Mouse (Mus musculus) heart, embryonic 12.5 days (tissue): Measurements from ENCODE around the gene M1ap. TPM values are rescaled to one million over a fixed set of nuclear protein-coding genes. Genes with fewer than 3 reads are reported as not detected.

Experiments used
- ATAC-seq: fragments of 200-750 bp; cut with Nextera tagmentation; 2 replicates; pipeline ENCODE4 v1.8.0; 2017; ENCODE audit warnings: moderate TSS enrichment, moderate library complexity; ENCODE audit not compliant: insufficient number of reproducible peaks, low FRiP score
- H3K27ac ChIP-seq: fragments of 300-500 bp; sonication (generic); 2 replicates; pipeline ENCODE4 v1.5.1; 2016; ENCODE audit warnings: mild to moderate bottlenecking, moderate library complexity; ENCODE audit not compliant: poor library complexity, severe bottlenecking
- H3K27me3 ChIP-seq: fragments of 300-500 bp; sonication (generic); replicated peaks from 2 replicates; pipeline ENCODE4 v1.6.1; 2016; ENCODE audit warnings: mild to moderate bottlenecking, moderate library complexity
- H3K36me3 ChIP-seq: fragments of 300-500 bp; sonication (generic); 2 replicates; pipeline ENCODE4 v1.6.1; 2016; ENCODE audit warnings: mild to moderate bottlenecking, moderate library complexity
- H3K4me1 ChIP-seq: fragments of 300-500 bp; sonication (generic); replicated peaks from 2 replicates; pipeline ENCODE4 v1.6.1; 2016; ENCODE audit warnings: mild to moderate bottlenecking
- H3K4me2 ChIP-seq: fragments of 300-500 bp; sonication (generic); 2 replicates; pipeline ENCODE4 v1.6.1; 2016; ENCODE audit warnings: mild to moderate bottlenecking, moderate library complexity
- H3K4me3 ChIP-seq: fragments of 300-500 bp; sonication (generic); 2 replicates; pipeline ENCODE4 v1.5.1; 2016; ENCODE audit warnings: mild to moderate bottlenecking
- H3K9ac ChIP-seq: fragments of 300-500 bp; sonication (generic); 2 replicates; pipeline ENCODE4 v1.6.1; 2016; ENCODE audit warnings: mild to moderate bottlenecking, moderate library complexity
- H3K9me3 ChIP-seq: fragments of 300-500 bp; sonication (generic); replicated peaks from 2 replicates; pipeline ENCODE4 v1.6.1; 2016; ENCODE audit warnings: mild to moderate bottlenecking, moderate library complexity
- WGBS: fragments of 180-500 bp; shearing (Covaris S2); methylation state at CpG from one replicate; pipeline ENCODE4 v1.1.7; 2016; 5-methylcytosine and 5-hydroxymethylcytosine counted together
- polyA plus RNA-seq: library from polyadenylated mRNA; unstranded; fragments of >200 nt; fragmentation: Nextera tagmentation; extraction: Ambion mirVana; gene quantifications from 2 replicates; pipeline ENCODE4 v1.2.1, GENCODE M21; 2016

M1ap gene
- polyA plus RNA-seq, 1 experiment from 2014 or later: 0.57 TPM

- H3K4me3 ChIP-seq: peak within 1 kb of the TSS; percentile 50
- H3K4me2 ChIP-seq: peak within 1 kb of the TSS; percentile 88
- WGBS: 3% methylated on average over 44 of the region's 44 CpGs
- H3K4me1 ChIP-seq: peaks cover 7% of the 10 kb centered on the region
- peak within 1 kb of the TSS; percentile 63 for H3K9ac ChIP-seq
- peak; percentile 78 for ATAC-seq
- peaks cover 67% of the 10 kb centered on the region for H3K27me3 ChIP-seq
- H3K9me3 ChIP-seq: no peaks in the 10 kb centered on the region
- H3K36me3 ChIP-seq: no peaks in the 10 kb centered on the region
- H3K27ac ChIP-seq: no peak within 1 kb of the TSS
These were observed 7.4 kb upstream of the M1ap start, which contains the start of gene Sema4f for GRCm38 (mm10) chr6:82939167-82939912. Sema4f (minus strand) TSS chr6:82939769.

- peaks cover 7% of the 10 kb centered on the region for H3K4me1 ChIP-seq
- no peak overlapping the region for H3K4me2 ChIP-seq
- WGBS: 73% methylated on average over 3 of the region's 3 CpGs
- no peak for ATAC-seq
- no peak overlapping the region for H3K27ac ChIP-seq
- no peaks in the 10 kb centered on the region for H3K9me3 ChIP-seq
- no peaks in the 10 kb centered on the region for H3K36me3 ChIP-seq
- H3K4me3 ChIP-seq: no peak overlapping the region
- no peak overlapping the region for H3K9ac ChIP-seq
- H3K27me3 ChIP-seq: peaks cover 53% of the 10 kb centered on the region
These were observed 5.9 kb upstream of the M1ap start for GRCm38 (mm10) chr6:82940765-82941164.

GRCm38 (mm10) chr6:82945750-82946149 lies 952 bp upstream of the M1ap start:
- H3K36me3 ChIP-seq: no peaks in the 10 kb centered on the region
- 46% methylated on average over 6 of the region's 6 CpGs for WGBS
- H3K4me2 ChIP-seq: no peak overlapping the region
- ATAC-seq: no peak
- peaks cover 15% of the 10 kb centered on the region; the same call in 1 of the 2 replicates for H3K27me3 ChIP-seq
- no peak overlapping the region for H3K27ac ChIP-seq
- H3K9ac ChIP-seq: no peak overlapping the region
- no peak overlapping the region for H3K4me3 ChIP-seq
- peaks cover 13% of the 10 kb centered on the region; the same call in 1 of the 2 replicates for H3K9me3 ChIP-seq
- no peaks in the 10 kb centered on the region for H3K4me1 ChIP-seq

GRCm38 (mm10) chr6:82956553-82957251 lies 10.0 kb downstream of the M1ap start:
- no peaks in the 10 kb centered on the region for H3K4me1 ChIP-seq
- H3K9ac ChIP-seq: no peak overlapping the region
- peaks cover 3% of the 10 kb centered on the region; the same call in 1 of the 2 replicates for H3K27me3 ChIP-seq
- no peaks in the 10 kb centered on the region; the same call in 1 of the 2 replicates for H3K9me3 ChIP-seq
- H3K36me3 ChIP-seq: no peaks in the 10 kb centered on the region
- 50% methylated on average over 4 of the region's 4 CpGs for WGBS
- H3K4me2 ChIP-seq: no peak overlapping the region
- H3K27ac ChIP-seq: no peak overlapping the region
- no peak overlapping the region for H3K4me3 ChIP-seq
- no peak for ATAC-seq

GRCm38 (mm10) chr6:82961664-82962063 lies 15.0 kb downstream of the M1ap start:
- ATAC-seq: no peak
- no peak overlapping the region for H3K27ac ChIP-seq
- no peaks in the 10 kb centered on the region for H3K9me3 ChIP-seq
- H3K36me3 ChIP-seq: no peaks in the 10 kb centered on the region
- WGBS: 74% methylated on average over 1 of the region's 1 CpGs
- no peaks in the 10 kb centered on the region for H3K4me1 ChIP-seq
- H3K27me3 ChIP-seq: peaks cover 15% of the 10 kb centered on the region
- no peak overlapping the region for H3K4me3 ChIP-seq
- H3K9ac ChIP-seq: no peak overlapping the region
- H3K4me2 ChIP-seq: no peak overlapping the region

- no peak overlapping the region for H3K27ac ChIP-seq
- ATAC-seq: no peak
- 68% methylated on average over 6 of the region's 6 CpGs for WGBS
These were observed 22.8 kb downstream of the M1ap start for GRCm38 (mm10) chr6:82969249-82970084.

GRCm38 (mm10) chr6:82971031-82971430 lies 24.3 kb downstream of the M1ap start:
- no peak overlapping the region for H3K4me3 ChIP-seq
- H3K9ac ChIP-seq: no peak overlapping the region
- peaks cover 16% of the 10 kb centered on the region for H3K27me3 ChIP-seq
- no peak for ATAC-seq
- 11% methylated on average over 5 of the region's 5 CpGs for WGBS
- no peaks in the 10 kb centered on the region for H3K36me3 ChIP-seq
- no peak overlapping the region for H3K4me2 ChIP-seq
- no peaks in the 10 kb centered on the region for H3K9me3 ChIP-seq
- no peak overlapping the region for H3K27ac ChIP-seq
- no peaks in the 10 kb centered on the region for H3K4me1 ChIP-seq

More at GRCm38 (mm10) chr6:82969249-82970084, 22.8 kb downstream of the M1ap start:
- Histone ChIP-seq H3K9ac (no peak overlapping the region), H3K4me1 (no peaks in the 10 kb centered on the region), H3K9me3 (no peaks in the 10 kb centered on the region), H3K27me3 (peaks cover 25% of the 10 kb centered on the region), H3K4me3 (no peak overlapping the region), H3K4me2 (no peak overlapping the region), H3K36me3 (no peaks in the 10 kb centered on the region)

GRCm38 (mm10) chr6:82987411-82987971 lies 40.8 kb downstream of the M1ap start:
- 34% methylated on average over 9 of the region's 9 CpGs for WGBS
- no peak for ATAC-seq
- no peak overlapping the region for H3K9ac ChIP-seq

GRCm38 (mm10) chr6:82993696-82994095 lies 47.0 kb downstream of the M1ap start:
- Histone ChIP-seq H3K4me1 (peaks cover 12% of the 10 kb centered on the region), H3K27ac (no peak overlapping the region), H3K9ac (no peak overlapping the region), H3K4me2 (no peak overlapping the region), H3K9me3 (no peaks in the 10 kb centered on the region), H3K36me3 (no peaks in the 10 kb centered on the region), H3K4me3 (no peak overlapping the region), H3K27me3 (peaks cover 5% of the 10 kb centered on the region; the same call in 1 of the 2 replicates)
- ATAC-seq: no peak
- 42% methylated on average over 1 of the region's 1 CpGs for WGBS

More at GRCm38 (mm10) chr6:82987411-82987971, 40.8 kb downstream of the M1ap start:
- Histone ChIP-seq H3K27me3 (peaks cover 4% of the 10 kb centered on the region; the same call in 1 of the 2 replicates), H3K9me3 (no peaks in the 10 kb centered on the region), H3K27ac (no peak overlapping the region), H3K4me2 (no peak overlapping the region), H3K4me1 (no peaks in the 10 kb centered on the region), H3K4me3 (no peak overlapping the region), H3K36me3 (no peaks in the 10 kb centered on the region)

- Histone ChIP-seq H3K27ac (no peak overlapping the region), H3K4me2 (no peak overlapping the region), H3K36me3 (no peaks in the 10 kb centered on the region), H3K27me3 (peaks cover 5% of the 10 kb centered on the region; the same call in 1 of the 2 replicates), H3K4me1 (peaks cover 12% of the 10 kb centered on the region), H3K9ac (no peak overlapping the region), H3K9me3 (no peaks in the 10 kb centered on the region), H3K4me3 (no peak overlapping the region)
- ATAC-seq: no peak
- WGBS: 61% methylated on average over 7 of the region's 7 CpGs
These were observed 47.7 kb downstream of the M1ap start for GRCm38 (mm10) chr6:82994372-82994771.
